ENCODE assay signal across 9 mouse cellular contexts in genomic region chr4:46388556-46388955, GRCm38 (mm10). TPM values are rescaled to one million over a fixed set of nuclear protein-coding genes. Genes with fewer than 3 reads are reported as not detected.
DNase-seq lines count a peak whose midpoint lies in the region; ATAC-seq lines count a peak whose summit lies in the region.
"Had no signal": no experiment of that assay in that cellular context is flagged by ENCODE, and none has a peak within 500 bp of the region (broad histone marks: within the 10 kb centered on the region; RNA-seq: fewer than 3 reads in every experiment).

No protein-coding gene starts in this region.

- H3K27me3 ChIP-seq in heart, embryonic 10.5 days (ENCODE audit: insufficient read depth, poor library complexity, severe bottlenecking), result no peaks in the 10 kb centered on the region
- no peaks in the 10 kb centered on the region; the same call in 1 of the 2 replicates for H3K27me3 ChIP-seq in forebrain, embryonic 10.5 days (ENCODE audit: poor library complexity, severe bottlenecking)
- H3K27me3 ChIP-seq in liver, embryonic 12.5 days (replicated peaks), result no peaks in the 10 kb centered on the region

- intact Hi-C loops in heart, postnatal 10 days (cut with DNase I), result no loop called here

- H3K27ac ChIP-seq in heart, embryonic 10.5 days, result peak overlapping the region; percentile 99
- peak overlapping the region; percentile 99 for H3K27ac ChIP-seq in forebrain, embryonic 10.5 days
- H3K27ac ChIP-seq in liver, embryonic 12.5 days, result peak overlapping the region; percentile 94

- H3K4me1 ChIP-seq in heart, embryonic 10.5 days, result no peaks in the 10 kb centered on the region
- H3K4me1 ChIP-seq in forebrain, embryonic 10.5 days, result peaks cover 12% of the 10 kb centered on the region
- H3K4me1 ChIP-seq in liver, embryonic 12.5 days, result peaks cover 48% of the 10 kb centered on the region

- no peak for DNase-seq in heart, embryonic 10.5 days (ENCODE audit: low spot score)
- DNase-seq in heart, postnatal 10 days, result no peak
- DNase-seq in CD4-positive helper T cell, adult 2 months (ENCODE audit: low read depth, low spot score), result peak; percentile 65
- no peak for DNase-seq in forebrain, embryonic 10.5 days (ENCODE audit: extremely low spot score, low spot score)
- no peak for DNase-seq in retina, postnatal 1 day
- no peak for DNase-seq in right cerebral cortex, adult 18-20 months

- no peak for ATAC-seq in liver, embryonic 12.5 days
- ATAC-seq in erythroid progenitor cell, adult 5-6 weeks (replicated peaks; ENCODE audit: low FRiP score, poor library complexity, severe bottlenecking), result no peak

- H3K36me3 ChIP-seq in heart, embryonic 10.5 days, result peaks cover 32% of the 10 kb centered on the region
- peaks cover 40% of the 10 kb centered on the region for H3K36me3 ChIP-seq in forebrain, embryonic 10.5 days (replicated peaks)
- H3K36me3 ChIP-seq in liver, embryonic 12.5 days, result peaks cover 67% of the 10 kb centered on the region

- H3K9me3 ChIP-seq in heart, embryonic 10.5 days, result no peaks in the 10 kb centered on the region
- no peaks in the 10 kb centered on the region for H3K9me3 ChIP-seq in forebrain, embryonic 10.5 days
- no peaks in the 10 kb centered on the region for H3K9me3 ChIP-seq in liver, embryonic 12.5 days (replicated peaks)

- WGBS in heart, embryonic 10.5 days, result 31% methylated on average over 5 of the region's 5 CpGs
- WGBS in forebrain, embryonic 10.5 days, result 54% methylated on average over 5 of the region's 5 CpGs
- 12% methylated on average over 5 of the region's 5 CpGs for WGBS in liver, embryonic 12.5 days (ENCODE audit: insufficient replicate concordance)

- H3K4me3 ChIP-seq in heart, embryonic 10.5 days, result peak overlapping the region; percentile 75
- H3K4me3 ChIP-seq in forebrain, embryonic 10.5 days, result peak overlapping the region; percentile 71
- H3K4me3 ChIP-seq in liver, embryonic 12.5 days, result peak overlapping the region; percentile 63

- peak overlapping the region; percentile 76 for H3K4me2 ChIP-seq in liver, embryonic 12.5 days

- H3K9ac ChIP-seq in liver, embryonic 12.5 days, result peak overlapping the region; percentile 73

RNA-seq across cellular contexts. Expression of gene Trmo, which starts 0.7 kb away (rescaled TPM):
- polyA plus RNA-seq in heart, embryonic 10.5 days (2016; fragmentation: Nextera tagmentation; extraction: Ambion mirVana), result 10.3 and 11.6 TPM in 2 replicates
- total RNA-seq in heart, postnatal 10 days (2021), result 1 to 10 TPM; 4.2 to 4.7 TPM
- polyA plus RNA-seq in forebrain, embryonic 10.5 days (2016; fragmentation: Nextera tagmentation; extraction: Ambion mirVana), result 10.4 and 13.8 TPM in 2 replicates
- polyA plus RNA-seq in liver, embryonic 12.5 days (2016; fragmentation: Nextera tagmentation; extraction: Ambion mirVana), result 9.2 and 11.5 TPM in 2 replicates
- total RNA-seq in erythroid progenitor cell, adult 5-6 weeks (2015; ENCODE audit: low replicate concordance), result 89.0 and 90.1 TPM in 2 replicates
- 49.6 and 97.9 TPM in 2 replicates for total RNA-seq in erythroid progenitor cell, adult 5-6 weeks (2017; ENCODE audit: low replicate concordance)

RNA-seq across cellular contexts. Expression of gene Hemgn, which starts 24.8 kb away (rescaled TPM):
- 35.8 and 50.0 TPM in 2 replicates for polyA plus RNA-seq in heart, embryonic 10.5 days (2016; fragmentation: Nextera tagmentation; extraction: Ambion mirVana)
- under 1 TPM; 0.17 to 0.43 TPM for total RNA-seq in heart, postnatal 10 days (2021)
- 13.8 and 19.7 TPM in 2 replicates for polyA plus RNA-seq in forebrain, embryonic 10.5 days (2016; fragmentation: Nextera tagmentation; extraction: Ambion mirVana)
- 425 and 445 TPM in 2 replicates for polyA plus RNA-seq in liver, embryonic 12.5 days (2016; fragmentation: Nextera tagmentation; extraction: Ambion mirVana)
- 1,402 and 1,484 TPM in 2 replicates for total RNA-seq in erythroid progenitor cell, adult 5-6 weeks (2015; ENCODE audit: low replicate concordance)
- total RNA-seq in erythroid progenitor cell, adult 5-6 weeks (2017; ENCODE audit: low replicate concordance), result 1,540 and 1,607 TPM in 2 replicates
- polyA plus RNA-seq: C2C12 had no signal

RNA-seq across cellular contexts. Expression of gene Foxe1, which starts 45.1 kb away (rescaled TPM):
- polyA plus RNA-seq in heart, embryonic 10.5 days (2016; fragmentation: Nextera tagmentation; extraction: Ambion mirVana), result 0.23 and 1.6 TPM in 2 replicates
- total RNA-seq in heart, postnatal 10 days (2021), result not detected
- 0.05 TPM in 1 of 2 replicates, not detected in the other for polyA plus RNA-seq in forebrain, embryonic 10.5 days (2016; fragmentation: Nextera tagmentation; extraction: Ambion mirVana)
- polyA plus RNA-seq in liver, embryonic 12.5 days (2016; fragmentation: Nextera tagmentation; extraction: Ambion mirVana), result 0.08 TPM in 1 of 2 replicates, not detected in the other
- not detected in 2 replicates for total RNA-seq in erythroid progenitor cell, adult 5-6 weeks (2015; ENCODE audit: low replicate concordance)
- not detected in 2 replicates for total RNA-seq in erythroid progenitor cell, adult 5-6 weeks (2017; ENCODE audit: low replicate concordance)
- polyA plus RNA-seq: C2C12 had no signal
